Comparison of ENCODE assay signal across 12 mouse cellular contexts in the genomic region with DNA sequence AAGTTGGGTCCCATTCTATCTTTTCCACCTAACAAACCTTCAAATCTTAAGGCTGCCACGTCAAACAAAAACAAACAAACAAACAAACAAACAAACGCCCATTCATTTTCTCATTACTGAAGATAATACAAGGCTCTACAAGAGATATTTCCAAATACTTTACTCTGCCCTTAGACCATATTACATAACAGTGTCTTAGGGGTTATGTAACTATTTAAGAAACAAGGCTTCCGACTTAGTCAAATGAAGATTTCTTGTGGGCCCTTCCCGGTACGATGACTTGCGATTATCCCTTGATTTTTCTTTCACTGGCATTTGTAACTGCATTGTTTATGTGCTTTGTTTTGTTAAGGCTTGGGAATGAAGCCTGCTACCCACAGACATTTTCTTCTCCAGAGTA.
A peak's percentile ranks its signal among the peaks of the same experiment; 100 is the strongest.
DNase-seq lines count a peak whose midpoint lies in the region; ATAC-seq and TF ChIP-seq lines count a peak whose summit lies in the region.
"Had no signal": no experiment of that assay in that cellular context is flagged by ENCODE, and none has a peak within 500 bp of the region (broad histone marks: within the 10 kb centered on the region; RNA-seq: fewer than 3 reads in every experiment).

No protein-coding gene starts in this region.

- TF ChIP-seq CTCF in liver, postnatal 0 days (IDR thresholded peaks at IDR 0.05; ENCODE audit: low read depth): no peak

- no peak for ATAC-seq in heart, embryonic 13.5 days (ENCODE audit: extremely low read depth, insufficient number of reproducible peaks, low FRiP score, low TSS enrichment)
- no peak for ATAC-seq in liver, postnatal 0 days
- ATAC-seq in embryonic facial prominence, embryonic 15.5 days (ENCODE audit: insufficient number of reproducible peaks, low FRiP score, low TSS enrichment, low read depth): no peak
- peak; percentile 63 for ATAC-seq in megakaryocyte progenitor cell, adult 5-6 weeks (replicated peaks; ENCODE audit: poor library complexity)
- ATAC-seq: forebrain, embryonic 16.5 days had no signal

- no peak overlapping the region for H3K4me3 ChIP-seq in heart, embryonic 13.5 days
- no peak overlapping the region for H3K4me3 ChIP-seq in liver, postnatal 0 days (ENCODE audit: low read depth, low read length)
- no peak overlapping the region for H3K4me3 ChIP-seq in embryonic facial prominence, embryonic 15.5 days (replicated peaks)
- H3K4me3 ChIP-seq: hindbrain, embryonic 15.5 days had no signal

- intact Hi-C loops in heart, postnatal 14 days (cut with DNase I): no loop called here

- no peak overlapping the region for H3K4me2 ChIP-seq in heart, embryonic 13.5 days
- no peak overlapping the region for H3K4me2 ChIP-seq in liver, postnatal 0 days (ENCODE audit: low read depth, low read length)
- 0 out of 2 replicates have a peak overlapping the region, but pooled peaks have one; percentile 18 for H3K4me2 ChIP-seq in embryonic facial prominence, embryonic 15.5 days (replicated peaks)
- H3K4me2 ChIP-seq: hindbrain, embryonic 15.5 days had no signal

- TF ChIP-seq EP300 in liver, postnatal 0 days (IDR thresholded peaks at IDR 0.05; ENCODE audit: low read depth): no peak

- no peaks in the 10 kb centered on the region for H3K27me3 ChIP-seq in heart, embryonic 13.5 days (replicated peaks)
- H3K27me3 ChIP-seq in liver, postnatal 0 days (ENCODE audit: insufficient read depth, low read length): no peaks in the 10 kb centered on the region
- H3K27me3 ChIP-seq in embryonic facial prominence, embryonic 15.5 days: no peaks in the 10 kb centered on the region
- H3K27me3 ChIP-seq: hindbrain, embryonic 15.5 days had no signal

- H3K27ac ChIP-seq in heart, embryonic 13.5 days (replicated peaks): peak overlapping the region; percentile 77
- H3K27ac ChIP-seq in liver, postnatal 0 days (ENCODE audit: low read depth): peak overlapping the region; percentile 77
- peak overlapping the region; percentile 90 for H3K27ac ChIP-seq in embryonic facial prominence, embryonic 15.5 days (replicated peaks)
- H3K27ac ChIP-seq: hindbrain, embryonic 15.5 days; macrophage had no signal

- WGBS in heart, embryonic 13.5 days: 76% methylated on average over 6 of the region's 6 CpGs
- WGBS in liver, postnatal 0 days (ENCODE audit: insufficient replicate concordance): 66% methylated on average over 6 of the region's 6 CpGs
- 49% methylated on average over 6 of the region's 6 CpGs for WGBS in embryonic facial prominence, embryonic 15.5 days

- no peaks in the 10 kb centered on the region for H3K36me3 ChIP-seq in heart, embryonic 13.5 days
- H3K36me3 ChIP-seq in liver, postnatal 0 days (replicated peaks; ENCODE audit: insufficient read depth, low read length): no peaks in the 10 kb centered on the region
- no peaks in the 10 kb centered on the region for H3K36me3 ChIP-seq in embryonic facial prominence, embryonic 15.5 days
- H3K36me3 ChIP-seq: hindbrain, embryonic 15.5 days had no signal

- DNase-seq in heart, postnatal 14 days: no peak
- DNase-seq in liver, postnatal 0 days: no peak
- DNase-seq in liver: no peak
- DNase-seq in right cerebral cortex, postnatal 4 days: no peak
- no peak for DNase-seq in urinary bladder, postnatal 25 days (ENCODE audit: low spot score)
- DNase-seq: layer of hippocampus, postnatal 36 days had no signal

- peaks cover 53% of the 10 kb centered on the region for H3K4me1 ChIP-seq in heart, embryonic 13.5 days
- H3K4me1 ChIP-seq in liver, postnatal 0 days (ENCODE audit: insufficient read depth): peaks cover 18% of the 10 kb centered on the region
- H3K4me1 ChIP-seq in embryonic facial prominence, embryonic 15.5 days: peaks cover 54% of the 10 kb centered on the region

- no peaks in the 10 kb centered on the region for H3K9me3 ChIP-seq in heart, embryonic 13.5 days
- H3K9me3 ChIP-seq in liver, postnatal 0 days (ENCODE audit: low read length): no peaks in the 10 kb centered on the region
- no peaks in the 10 kb centered on the region for H3K9me3 ChIP-seq in embryonic facial prominence, embryonic 15.5 days (replicated peaks)
- H3K9me3 ChIP-seq: hindbrain, embryonic 15.5 days had no signal

- H3K9ac ChIP-seq in heart, embryonic 13.5 days: no peak overlapping the region
- no peak overlapping the region for H3K9ac ChIP-seq in liver, postnatal 0 days (replicated peaks)
- no peak overlapping the region for H3K9ac ChIP-seq in embryonic facial prominence, embryonic 15.5 days
- H3K9ac ChIP-seq: hindbrain, embryonic 15.5 days had no signal
